Mouse (Mus musculus): ENCODE results near the gene Nrg4. TPM values are rescaled to one million over a fixed set of nuclear protein-coding genes. Genes with fewer than 3 reads are reported as not detected.

Gene Nrg4
- polyA plus RNA-seq, 1 experiment from 2014 or later = 1.1 TPM

- Histone ChIP-seq H3K4me3 (replicated peaks; ENCODE audit: low read length) (no peak overlapping the region), H3K27me3 (ENCODE audit: control insufficient read depth, insufficient read depth, low read length) (no peaks in the 10 kb centered on the region), H3K9me3 (replicated peaks; ENCODE audit: control insufficient read depth, low read length) (no peaks in the 10 kb centered on the region), H3K4me2 (ENCODE audit: low read depth, low read length) (no peak overlapping the region), H3K9ac (ENCODE audit: low read length) (no peak overlapping the region), H3K4me1 (ENCODE audit: control insufficient read depth, insufficient read depth, low read length) (no peaks in the 10 kb centered on the region), H3K36me3 (ENCODE audit: control insufficient read depth, insufficient read depth, low read length) (peaks cover 40% of the 10 kb centered on the region), H3K27ac (ENCODE audit: low read length) (no peak overlapping the region)
- ATAC-seq (ENCODE audit: insufficient read depth, low FRiP score) = no peak
- WGBS = 97% methylated on average over 3 of the region's 3 CpGs
Observed at GRCm38 (mm10) chr9:55217381-55217780, 109.3 kb downstream of the Nrg4 start.

GRCm38 (mm10) chr9:55216078-55216477 is 110.6 kb downstream of the Nrg4 start:
- no peak for ATAC-seq (ENCODE audit: insufficient read depth, low FRiP score)

GRCm38 (mm10) chr9:55215648-55216047 is 111.0 kb downstream of the Nrg4 start:
- 84% methylated on average over 3 of the region's 3 CpGs for WGBS
- H3K4me2 ChIP-seq (ENCODE audit: low read depth, low read length) = no peak overlapping the region
- ATAC-seq (ENCODE audit: insufficient read depth, low FRiP score) = no peak
- no peak overlapping the region for H3K27ac ChIP-seq (ENCODE audit: low read length)
- H3K9me3 ChIP-seq (replicated peaks; ENCODE audit: control insufficient read depth, low read length) = no peaks in the 10 kb centered on the region
- H3K9ac ChIP-seq (ENCODE audit: low read length) = no peak overlapping the region
- H3K27me3 ChIP-seq (ENCODE audit: control insufficient read depth, insufficient read depth, low read length) = no peaks in the 10 kb centered on the region
- H3K4me1 ChIP-seq (ENCODE audit: control insufficient read depth, insufficient read depth, low read length) = peaks cover 7% of the 10 kb centered on the region; the same call in 1 of the 2 replicates
- no peak overlapping the region for H3K4me3 ChIP-seq (replicated peaks; ENCODE audit: low read length)
- peaks cover 33% of the 10 kb centered on the region for H3K36me3 ChIP-seq (ENCODE audit: control insufficient read depth, insufficient read depth, low read length)

More at GRCm38 (mm10) chr9:55216078-55216477, 110.6 kb downstream of the Nrg4 start:
- H3K27ac ChIP-seq (ENCODE audit: low read length) = no peak overlapping the region
- H3K27me3 ChIP-seq (ENCODE audit: control insufficient read depth, insufficient read depth, low read length) = no peaks in the 10 kb centered on the region
- H3K9me3 ChIP-seq (replicated peaks; ENCODE audit: control insufficient read depth, low read length) = no peaks in the 10 kb centered on the region
- peaks cover 33% of the 10 kb centered on the region for H3K36me3 ChIP-seq (ENCODE audit: control insufficient read depth, insufficient read depth, low read length)
- WGBS = 71% methylated on average over 2 of the region's 2 CpGs
- H3K9ac ChIP-seq (ENCODE audit: low read length) = no peak overlapping the region
- H3K4me3 ChIP-seq (replicated peaks; ENCODE audit: low read length) = no peak overlapping the region
- H3K4me2 ChIP-seq (ENCODE audit: low read depth, low read length) = no peak overlapping the region
- H3K4me1 ChIP-seq (ENCODE audit: control insufficient read depth, insufficient read depth, low read length) = peaks cover 5% of the 10 kb centered on the region; the same call in 1 of the 2 replicates

- H3K4me3 ChIP-seq (replicated peaks; ENCODE audit: low read length) = no peak overlapping the region
- ATAC-seq (ENCODE audit: insufficient read depth, low FRiP score) = no peak
Observed at GRCm38 (mm10) chr9:55215056-55215455, 111.6 kb downstream of the Nrg4 start.

GRCm38 (mm10) chr9:55213396-55213795 is 113.2 kb downstream of the Nrg4 start:
- peaks cover 22% of the 10 kb centered on the region for H3K36me3 ChIP-seq (ENCODE audit: control insufficient read depth, insufficient read depth, low read length)
- no peak for ATAC-seq (ENCODE audit: insufficient read depth, low FRiP score)
- H3K9ac ChIP-seq (ENCODE audit: low read length) = no peak overlapping the region
- H3K27me3 ChIP-seq (ENCODE audit: control insufficient read depth, insufficient read depth, low read length) = no peaks in the 10 kb centered on the region
- peaks cover 14% of the 10 kb centered on the region for H3K4me1 ChIP-seq (ENCODE audit: control insufficient read depth, insufficient read depth, low read length)
- 79% methylated on average over 1 of the region's 1 CpGs for WGBS
- H3K4me2 ChIP-seq (ENCODE audit: low read depth, low read length) = no peak overlapping the region
- H3K27ac ChIP-seq (ENCODE audit: low read length) = no peak overlapping the region
- no peak overlapping the region for H3K4me3 ChIP-seq (replicated peaks; ENCODE audit: low read length)
- H3K9me3 ChIP-seq (replicated peaks; ENCODE audit: control insufficient read depth, low read length) = no peaks in the 10 kb centered on the region

More at GRCm38 (mm10) chr9:55215056-55215455, 111.6 kb downstream of the Nrg4 start:
- WGBS = 83% methylated on average over 3 of the region's 3 CpGs
- Histone ChIP-seq H3K27me3 (ENCODE audit: control insufficient read depth, insufficient read depth, low read length) (no peaks in the 10 kb centered on the region), H3K27ac (ENCODE audit: low read length) (no peak overlapping the region), H3K9ac (ENCODE audit: low read length) (no peak overlapping the region), H3K36me3 (ENCODE audit: control insufficient read depth, insufficient read depth, low read length) (peaks cover 28% of the 10 kb centered on the region), H3K4me1 (ENCODE audit: control insufficient read depth, insufficient read depth, low read length) (peaks cover 9% of the 10 kb centered on the region; the same call in 1 of the 2 replicates), H3K9me3 (replicated peaks; ENCODE audit: control insufficient read depth, low read length) (no peaks in the 10 kb centered on the region), H3K4me2 (ENCODE audit: low read depth, low read length) (no peak overlapping the region)

GRCm38 (mm10) chr9:55211611-55212010 is 115.0 kb downstream of the Nrg4 start:
- H3K36me3 ChIP-seq (ENCODE audit: control insufficient read depth, insufficient read depth, low read length) = 0 out of 2 replicates have a peak, but pooled peaks cover 9% of the 10 kb centered on the region
- no peak for ATAC-seq (ENCODE audit: insufficient read depth, low FRiP score)
- no peak overlapping the region for H3K27ac ChIP-seq (ENCODE audit: low read length)
- WGBS = 61% methylated on average over 4 of the region's 4 CpGs
- peaks cover 14% of the 10 kb centered on the region for H3K4me1 ChIP-seq (ENCODE audit: control insufficient read depth, insufficient read depth, low read length)
- H3K9me3 ChIP-seq (replicated peaks; ENCODE audit: control insufficient read depth, low read length) = no peaks in the 10 kb centered on the region
- H3K27me3 ChIP-seq (ENCODE audit: control insufficient read depth, insufficient read depth, low read length) = no peaks in the 10 kb centered on the region
- no peak overlapping the region for H3K4me3 ChIP-seq (replicated peaks; ENCODE audit: low read length)
- H3K4me2 ChIP-seq (ENCODE audit: low read depth, low read length) = no peak overlapping the region
- H3K9ac ChIP-seq (ENCODE audit: low read length) = no peak overlapping the region

GRCm38 (mm10) chr9:55208790-55209481 is 117.7 kb downstream of the Nrg4 start, which contains the start of gene Fbxo22:
Gene Fbxo22, plus strand, starts transcription at chr9:55208925.
- Histone ChIP-seq H3K4me1 (ENCODE audit: control insufficient read depth, insufficient read depth, low read length) (peaks cover 14% of the 10 kb centered on the region), H3K9me3 (replicated peaks; ENCODE audit: control insufficient read depth, low read length) (no peaks in the 10 kb centered on the region), H3K27ac (ENCODE audit: low read length) (peak within 1 kb of the TSS; percentile 88), H3K9ac (ENCODE audit: low read length) (peak within 1 kb of the TSS; percentile 91), H3K4me3 (replicated peaks; ENCODE audit: low read length) (peak within 1 kb of the TSS; percentile 90), H3K27me3 (ENCODE audit: control insufficient read depth, insufficient read depth, low read length) (no peaks in the 10 kb centered on the region), H3K36me3 (ENCODE audit: control insufficient read depth, insufficient read depth, low read length) (no peaks in the 10 kb centered on the region), H3K4me2 (ENCODE audit: low read depth, low read length) (peak within 1 kb of the TSS; percentile 77)
- ATAC-seq (ENCODE audit: insufficient read depth, low FRiP score) = peak; percentile 97
- under 1% methylated on average over 65 of the region's 65 CpGs for WGBS

- Histone ChIP-seq H3K9ac (ENCODE audit: low read length) (peak overlapping the region; percentile 91), H3K4me3 (replicated peaks; ENCODE audit: low read length) (peak overlapping the region; percentile 90), H3K27ac (ENCODE audit: low read length) (peak overlapping the region; percentile 88), H3K27me3 (ENCODE audit: control insufficient read depth, insufficient read depth, low read length) (no peaks in the 10 kb centered on the region), H3K9me3 (replicated peaks; ENCODE audit: control insufficient read depth, low read length) (no peaks in the 10 kb centered on the region), H3K4me1 (ENCODE audit: control insufficient read depth, insufficient read depth, low read length) (peaks cover 14% of the 10 kb centered on the region), H3K4me2 (ENCODE audit: low read depth, low read length) (peak overlapping the region; percentile 77), H3K36me3 (ENCODE audit: control insufficient read depth, insufficient read depth, low read length) (no peaks in the 10 kb centered on the region)
- ATAC-seq (ENCODE audit: insufficient read depth, low FRiP score) = no peak
- WGBS = 0% methylated on average over 2 of the region's 2 CpGs
Observed at GRCm38 (mm10) chr9:55208458-55208789, 118.2 kb downstream of the Nrg4 start.

- Histone ChIP-seq H3K4me1 (ENCODE audit: control insufficient read depth, insufficient read depth, low read length) (no peaks in the 10 kb centered on the region), H3K27ac (ENCODE audit: low read length) (no peak overlapping the region), H3K4me2 (ENCODE audit: low read depth, low read length) (no peak overlapping the region), H3K4me3 (replicated peaks; ENCODE audit: low read length) (no peak overlapping the region), H3K27me3 (ENCODE audit: control insufficient read depth, insufficient read depth, low read length) (no peaks in the 10 kb centered on the region), H3K9me3 (replicated peaks; ENCODE audit: control insufficient read depth, low read length) (no peaks in the 10 kb centered on the region), H3K36me3 (ENCODE audit: control insufficient read depth, insufficient read depth, low read length) (0 out of 2 replicates have a peak, but pooled peaks cover 5% of the 10 kb centered on the region), H3K9ac (ENCODE audit: low read length) (no peak overlapping the region)
- WGBS = 89% methylated on average over 2 of the region's 2 CpGs
- no peak for ATAC-seq (ENCODE audit: insufficient read depth, low FRiP score)
Observed at GRCm38 (mm10) chr9:55199348-55199747, 127.3 kb downstream of the Nrg4 start.
